Mouse (Mus musculus) heart, postnatal 4 days (tissue): ENCODE results near the gene Syt13. TPM values are rescaled to one million over a fixed set of nuclear protein-coding genes. Genes with fewer than 3 reads are reported as not detected.

Experiments used
- DNase-seq: peaks from one replicate; pipeline ENCODE4 v3.0.0; 2021
- total RNA-seq, 2 experiments: library from RNA; stranded (reverse); gene quantifications; 2 replicates each; pipeline ENCODE4 v1.2.3; 2021

Gene Syt13
- total RNA-seq, 2 experiments from 2014 or later, result 0.17 to 0.41 TPM

DNA sequence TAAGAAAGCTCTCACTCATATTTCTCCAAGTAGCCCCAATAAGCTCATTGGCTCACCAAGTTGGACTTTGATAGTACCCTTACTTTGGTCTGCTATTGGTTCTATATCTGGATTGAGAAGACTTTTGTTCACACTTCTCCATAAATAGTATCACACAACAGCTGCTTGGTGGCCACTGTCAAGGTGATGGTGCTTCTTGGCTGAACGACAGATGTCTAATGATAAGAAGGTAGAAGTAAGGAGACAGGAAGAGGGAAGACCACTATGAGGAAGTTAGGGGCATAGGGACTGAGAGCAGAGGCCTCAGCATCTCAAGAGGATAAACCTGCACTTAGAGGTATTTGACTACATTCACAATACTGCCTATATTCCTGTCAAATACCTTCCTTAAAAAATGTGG is 49.4 kb downstream of the Syt13 start:
- no peak for DNase-seq

DNA sequence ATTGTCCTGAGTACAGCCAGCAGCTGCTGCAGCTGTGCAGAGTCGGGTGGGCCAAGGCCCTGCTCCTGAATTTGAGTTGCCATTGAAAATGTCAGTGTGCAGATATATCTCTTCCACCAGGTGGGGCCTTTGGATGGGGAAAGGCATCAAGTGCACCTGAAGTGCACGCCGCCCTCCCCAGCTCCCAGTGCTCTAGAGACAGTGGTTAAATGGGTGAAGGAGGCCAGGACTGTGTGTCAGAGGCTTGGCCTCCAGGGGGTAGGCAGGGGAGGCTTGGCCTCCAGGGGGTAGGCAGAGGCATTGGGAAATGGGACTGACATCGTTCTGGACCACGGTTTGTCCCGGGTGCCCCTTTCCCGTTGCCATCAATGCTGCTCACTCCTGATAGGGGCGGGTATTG is 51.4 kb downstream of the Syt13 start:
- no peak for DNase-seq

DNA sequence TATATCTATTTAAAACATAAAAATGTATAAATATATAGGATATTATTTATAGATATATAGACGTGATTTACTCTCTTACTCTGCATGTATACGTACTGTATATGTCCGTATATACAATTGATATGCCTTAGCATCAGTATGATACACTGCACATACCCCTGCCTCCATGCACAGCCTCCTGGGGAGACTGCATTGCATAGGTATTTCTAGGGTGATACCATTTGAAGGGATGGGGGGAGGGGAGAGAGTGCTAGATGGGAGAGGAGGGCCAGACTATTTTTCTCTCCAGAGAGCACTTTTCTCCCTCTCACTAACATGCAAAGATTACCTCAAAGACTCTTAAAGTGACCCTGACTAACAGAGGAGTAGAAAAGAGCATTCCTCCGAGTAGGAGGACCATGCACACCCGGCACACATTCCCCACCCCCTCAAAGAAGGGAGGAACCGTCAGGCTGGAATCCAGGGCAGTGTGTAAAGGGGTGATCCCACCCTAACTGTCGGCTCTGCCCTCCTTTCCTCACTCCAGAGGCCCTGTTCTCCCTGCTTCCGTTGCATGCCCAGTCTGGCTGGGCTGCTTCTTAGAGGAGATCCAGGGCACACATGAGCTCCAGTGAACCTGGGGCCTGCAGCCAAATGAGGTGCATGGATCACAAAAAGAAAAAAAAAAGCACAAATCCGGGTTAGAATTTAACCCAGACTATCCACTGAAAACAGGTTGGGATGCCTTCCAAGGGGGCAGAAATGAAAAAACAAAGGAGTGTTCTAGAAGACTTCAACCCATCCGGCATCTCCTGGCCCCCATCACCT is 52.3 kb downstream of the Syt13 start:
- DNase-seq, result no peak

DNA sequence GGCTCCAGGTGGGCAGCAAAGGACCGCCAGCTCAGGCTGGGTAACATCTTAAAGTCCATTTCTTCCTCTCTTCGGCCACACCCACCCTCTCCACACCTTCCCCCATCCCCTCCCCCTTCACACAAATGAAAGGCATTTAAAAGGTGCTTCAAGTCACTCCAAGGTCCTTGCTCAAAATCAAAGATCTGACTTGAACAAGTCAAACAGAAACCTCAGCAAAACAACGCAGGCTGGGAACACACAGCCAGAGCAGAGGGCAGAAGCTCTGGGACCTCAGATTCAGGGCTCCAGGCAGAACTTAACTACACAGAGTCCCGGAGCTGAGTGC is 52.9 kb downstream of the Syt13 start:
- DNase-seq, result no peak

DNA sequence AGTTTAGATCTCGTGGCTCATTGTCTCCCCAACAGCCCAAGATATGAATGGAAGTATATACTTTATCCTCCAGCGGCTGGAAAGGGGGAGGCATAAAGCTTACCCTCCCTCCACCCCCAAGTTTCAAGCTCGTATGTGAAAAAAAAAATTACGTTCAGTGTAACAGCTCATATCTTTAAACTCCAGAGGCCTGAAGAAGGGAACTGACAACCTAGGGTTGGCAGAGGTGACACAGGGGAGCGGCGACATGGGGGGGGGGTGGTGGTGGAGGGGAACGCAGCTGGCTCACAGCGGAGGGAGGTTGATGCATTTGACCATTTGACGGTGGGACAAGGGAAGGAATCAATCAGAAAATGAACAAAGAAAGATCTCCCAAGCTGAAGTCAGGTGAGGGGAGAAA is 56.2 kb downstream of the Syt13 start:
- no peak for DNase-seq

DNA sequence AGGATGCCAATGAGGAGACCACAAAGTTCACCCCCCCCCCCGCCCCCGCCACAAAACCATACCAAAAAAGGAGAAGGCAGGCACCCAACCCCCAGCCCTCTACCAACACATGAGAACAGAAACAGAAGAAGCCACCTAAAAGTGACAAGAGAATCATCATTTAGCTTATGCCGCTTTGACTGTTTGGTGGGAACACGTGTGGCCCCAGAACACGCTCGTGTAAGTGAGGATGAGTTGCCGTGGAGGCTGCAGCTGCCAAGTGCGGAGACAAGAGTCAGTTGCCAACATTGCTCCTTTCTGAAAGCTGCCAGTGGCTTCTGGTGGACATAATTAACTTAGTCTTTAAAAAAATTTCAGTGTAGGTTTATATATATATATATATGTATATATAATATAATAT is 56.6 kb downstream of the Syt13 start:
- DNase-seq, result no peak

DNA sequence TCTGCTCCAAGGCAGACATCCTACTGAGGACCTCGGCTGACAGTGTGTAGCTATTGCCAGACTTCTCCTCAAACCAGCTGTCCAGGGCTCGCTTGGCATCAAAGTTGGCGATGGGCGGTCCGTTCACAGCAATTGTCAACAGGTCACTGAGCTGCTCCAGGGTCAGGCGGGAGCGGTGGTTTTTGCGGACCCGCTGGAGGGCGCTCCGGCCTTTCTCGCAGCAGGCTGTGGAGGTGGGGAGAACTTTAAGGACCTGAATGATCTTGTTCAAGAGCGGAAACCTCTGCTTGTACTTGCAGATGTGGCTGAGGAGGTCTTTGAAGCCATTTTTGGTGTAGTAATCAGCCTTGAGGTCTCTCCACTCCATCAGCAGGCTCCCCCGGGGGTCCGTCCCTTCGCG is 57.2 kb downstream of the Syt13 start:
- DNase-seq, result no peak

DNA sequence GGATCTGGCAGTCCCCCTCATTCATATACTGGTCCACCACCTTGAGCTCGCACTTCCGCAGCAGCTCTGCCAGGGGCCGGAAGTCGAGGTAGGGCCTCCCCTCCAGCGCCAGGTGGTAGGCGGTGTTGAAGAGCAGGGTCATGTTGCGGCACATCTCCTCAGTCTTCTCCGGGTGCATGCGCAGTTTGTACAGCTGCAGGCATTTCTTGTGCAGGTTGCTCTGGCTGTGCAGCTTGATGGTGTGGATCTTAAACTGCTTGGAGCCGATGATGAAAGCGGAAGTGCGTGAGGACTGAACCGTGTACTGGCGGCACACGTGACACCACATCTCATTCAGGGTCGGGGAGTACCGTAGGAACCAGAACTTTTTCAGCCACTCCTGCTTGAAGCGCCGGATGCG is 58.7 kb downstream of the Syt13 start:
- no peak for DNase-seq

DNA sequence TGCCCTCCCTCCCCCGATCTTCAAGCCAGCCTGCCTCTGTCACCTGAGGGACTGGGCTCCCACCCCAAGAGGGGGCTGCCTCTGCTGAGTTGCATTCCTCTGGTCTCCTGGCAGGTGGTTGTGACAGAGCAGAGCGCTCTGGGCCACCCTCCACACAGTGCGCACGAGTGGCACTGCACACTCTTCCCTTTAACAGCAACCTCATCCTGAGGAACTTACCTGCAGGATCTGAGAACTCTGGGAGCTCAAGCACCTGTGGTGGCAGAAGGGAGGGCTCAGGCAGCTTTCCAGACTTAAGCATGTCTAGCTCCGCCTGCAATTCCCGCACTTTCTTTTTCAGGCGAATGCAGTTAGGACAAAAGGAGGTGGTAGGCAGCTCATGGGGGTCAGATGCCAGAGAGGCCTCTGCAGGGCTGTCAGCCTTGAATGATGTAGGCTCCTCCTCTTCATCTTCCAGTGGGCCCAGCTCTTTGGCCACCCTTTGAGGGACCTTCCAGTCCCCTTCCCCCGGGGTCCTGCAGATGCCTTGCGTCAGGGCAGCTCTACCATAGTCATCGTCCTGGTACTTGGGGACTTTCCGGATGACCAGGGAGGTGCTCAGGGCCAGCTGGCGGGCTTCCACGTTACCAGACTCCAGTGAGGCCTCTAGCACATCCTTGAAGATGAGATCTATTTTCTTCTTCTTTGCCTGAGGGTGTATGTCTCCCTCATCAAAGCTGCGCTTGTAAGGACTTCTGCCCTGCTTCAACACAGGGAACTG is 60.3 kb downstream of the Syt13 start:
- DNase-seq, result no peak

DNA sequence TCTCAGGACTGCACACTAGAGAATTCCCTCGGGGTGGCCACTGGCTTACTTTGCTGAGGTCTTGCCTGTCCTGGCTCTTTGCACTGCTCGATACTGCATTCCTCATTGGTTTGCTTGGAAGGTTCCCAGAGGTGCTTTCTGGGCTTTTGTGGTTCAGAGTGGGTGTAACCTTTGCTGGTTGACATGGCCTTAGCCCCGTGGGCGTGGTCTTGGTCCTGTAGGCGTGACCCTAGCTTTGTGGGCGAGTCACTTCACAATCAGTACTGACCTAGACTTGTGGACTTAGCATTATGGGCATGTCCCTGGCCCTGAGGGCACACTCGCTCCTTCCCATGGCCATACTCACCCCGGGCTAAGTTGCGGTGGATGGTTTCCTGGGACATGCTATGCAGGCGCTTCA is 65.3 kb downstream of the Syt13 start:
- DNase-seq, result no peak

DNA sequence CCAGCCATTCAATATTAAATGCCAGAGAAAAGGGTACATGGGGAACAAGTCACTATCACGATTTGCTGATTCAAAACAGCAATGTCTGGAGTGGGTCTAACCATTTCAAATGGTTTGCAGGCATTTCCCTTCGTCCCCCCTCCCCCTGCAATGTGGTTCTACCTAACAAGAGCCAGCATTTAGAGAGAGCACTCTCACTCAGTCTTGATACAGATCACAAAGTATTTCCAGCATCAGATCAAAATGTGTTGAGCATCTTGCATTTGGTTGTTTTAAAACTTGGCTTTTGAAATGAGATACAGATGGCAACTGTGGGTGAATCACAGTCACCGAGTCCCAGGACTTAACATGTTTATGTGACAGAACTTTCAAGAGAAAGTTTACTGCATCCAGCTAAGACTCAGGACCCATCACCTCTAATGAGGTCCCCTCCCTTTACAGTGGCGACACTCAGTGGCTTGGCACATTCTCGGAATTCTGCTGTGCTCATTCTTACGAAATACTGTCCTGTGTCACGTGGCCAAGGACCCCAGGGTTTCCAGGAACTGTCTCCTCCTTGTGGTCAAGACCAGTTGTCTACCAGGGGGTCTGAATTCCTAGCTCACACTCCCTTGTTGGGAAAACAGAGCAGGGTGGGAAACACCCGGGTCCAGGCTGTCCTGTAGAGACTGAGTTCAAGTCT is 67.8 kb downstream of the Syt13 start:
- no peak for DNase-seq

DNA sequence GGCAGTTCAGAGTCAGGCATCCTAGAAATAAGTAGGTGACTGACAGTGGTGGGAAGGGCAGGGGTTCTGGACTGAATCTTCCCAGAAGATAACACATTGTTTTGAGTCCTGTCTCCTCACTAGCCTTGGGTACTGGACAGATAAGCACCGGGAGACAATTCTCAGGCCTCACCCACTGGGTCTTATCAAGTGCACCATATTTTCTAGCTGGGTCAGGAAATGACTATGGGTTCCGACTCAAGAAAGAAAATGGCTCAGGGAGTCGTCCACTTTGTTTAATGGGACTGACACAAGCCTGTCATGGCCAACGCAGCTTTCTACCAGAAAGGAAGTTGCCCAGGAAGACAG is 68.3 kb downstream of the Syt13 start:
- DNase-seq, result no peak

DNA sequence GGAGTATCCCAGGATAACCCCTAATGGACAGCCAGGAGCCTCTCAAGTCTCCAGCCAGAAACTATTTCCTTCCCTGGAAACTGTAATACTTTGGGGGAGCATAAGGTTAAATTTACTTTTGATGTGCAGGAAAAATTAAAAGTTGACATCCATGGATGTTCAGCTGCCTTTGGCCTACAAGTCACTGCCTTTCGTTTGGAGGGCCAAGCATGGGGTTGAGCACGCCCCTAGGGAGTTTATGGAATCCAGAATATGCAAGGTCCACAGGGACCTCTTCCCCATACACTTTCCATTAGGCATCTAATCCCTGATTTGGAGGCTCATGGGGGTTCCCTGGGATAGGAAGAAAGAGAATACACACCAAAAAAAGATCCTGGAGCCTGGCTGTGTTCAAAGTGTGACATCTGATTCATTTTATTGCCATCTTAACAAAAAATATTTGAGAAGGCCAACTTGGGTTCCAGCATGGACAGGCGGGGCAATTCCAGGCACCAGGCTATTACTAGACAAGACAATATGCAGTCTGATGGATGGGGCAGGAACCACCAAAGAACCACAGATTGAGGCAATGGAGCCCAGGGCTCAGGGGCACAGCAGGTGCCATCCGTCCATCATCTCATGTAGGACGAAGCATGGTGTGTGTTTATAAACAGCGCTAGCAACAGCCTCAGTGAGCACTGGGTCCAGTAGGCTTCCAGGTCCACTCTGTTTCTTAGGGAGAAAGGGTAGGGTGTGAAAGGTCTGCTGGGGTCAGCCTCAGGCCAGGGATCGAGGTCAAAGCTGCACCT is 69.6 kb downstream of the Syt13 start:
- DNase-seq, result no peak

DNA sequence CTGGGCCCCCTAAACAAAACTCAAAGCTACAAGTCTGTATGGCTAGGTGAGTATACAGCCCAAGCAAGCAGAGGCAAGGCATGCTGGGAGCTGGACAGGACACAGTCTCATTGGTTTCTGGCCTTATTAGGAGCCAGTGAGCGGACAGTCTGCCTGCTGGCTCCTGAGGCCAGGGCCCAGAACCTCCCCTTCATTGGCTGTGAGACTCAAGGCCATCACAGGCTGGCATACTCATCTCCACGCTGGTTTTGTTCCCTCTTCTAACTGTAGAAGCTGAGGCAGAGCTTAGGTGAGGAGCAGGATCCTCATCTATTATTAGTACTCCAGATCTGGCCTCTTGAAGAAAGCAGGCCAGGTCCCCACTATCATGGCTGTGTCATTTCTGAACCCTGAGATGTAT is 70.3 kb downstream of the Syt13 start:
- DNase-seq, result no peak

DNA sequence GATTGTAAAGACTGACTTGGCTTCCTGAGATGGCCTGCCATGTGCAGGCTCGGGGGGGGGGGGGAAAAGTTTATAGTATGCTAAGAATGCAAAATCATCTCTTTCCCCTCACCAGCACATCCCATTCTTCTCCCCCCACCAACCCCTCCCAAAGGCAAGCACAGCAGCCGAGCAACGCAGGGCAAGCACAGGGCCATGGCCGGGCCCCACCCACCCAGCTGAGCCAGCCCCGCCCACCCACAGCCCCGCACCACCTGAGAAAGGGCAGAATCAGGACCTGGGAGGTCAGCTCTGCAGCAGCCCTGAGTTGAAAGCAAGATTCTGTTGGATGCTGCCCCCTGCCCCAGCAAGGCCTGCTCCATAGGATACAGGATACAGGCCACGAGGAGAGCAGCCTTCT is 70.7 kb downstream of the Syt13 start:
- DNase-seq, result no peak

DNA sequence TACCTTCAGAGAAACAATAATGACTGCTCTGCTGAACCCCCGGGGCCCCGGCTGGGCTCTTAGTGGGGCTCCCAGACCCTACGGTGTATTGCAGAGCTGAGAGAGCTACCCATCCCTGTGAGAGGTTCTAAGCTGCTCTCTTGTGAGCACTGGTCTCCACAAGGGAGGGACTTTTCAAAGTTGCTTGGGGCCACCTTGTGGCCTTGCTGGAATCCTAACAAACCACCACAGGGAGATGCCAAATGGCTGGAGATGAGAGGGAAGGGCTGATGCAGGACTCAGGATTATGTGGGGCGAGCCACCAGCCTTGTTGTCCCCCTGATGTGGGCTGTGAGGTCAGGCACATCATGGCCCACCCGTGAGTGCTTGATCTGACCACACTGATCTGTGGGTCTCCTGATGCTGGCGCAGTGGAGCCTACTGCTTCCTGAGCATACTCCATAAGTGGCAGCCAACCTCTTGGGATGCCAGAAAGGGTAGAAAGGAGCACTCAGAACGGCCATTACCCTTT is 72.3 kb downstream of the Syt13 start:
- no peak for DNase-seq

DNA sequence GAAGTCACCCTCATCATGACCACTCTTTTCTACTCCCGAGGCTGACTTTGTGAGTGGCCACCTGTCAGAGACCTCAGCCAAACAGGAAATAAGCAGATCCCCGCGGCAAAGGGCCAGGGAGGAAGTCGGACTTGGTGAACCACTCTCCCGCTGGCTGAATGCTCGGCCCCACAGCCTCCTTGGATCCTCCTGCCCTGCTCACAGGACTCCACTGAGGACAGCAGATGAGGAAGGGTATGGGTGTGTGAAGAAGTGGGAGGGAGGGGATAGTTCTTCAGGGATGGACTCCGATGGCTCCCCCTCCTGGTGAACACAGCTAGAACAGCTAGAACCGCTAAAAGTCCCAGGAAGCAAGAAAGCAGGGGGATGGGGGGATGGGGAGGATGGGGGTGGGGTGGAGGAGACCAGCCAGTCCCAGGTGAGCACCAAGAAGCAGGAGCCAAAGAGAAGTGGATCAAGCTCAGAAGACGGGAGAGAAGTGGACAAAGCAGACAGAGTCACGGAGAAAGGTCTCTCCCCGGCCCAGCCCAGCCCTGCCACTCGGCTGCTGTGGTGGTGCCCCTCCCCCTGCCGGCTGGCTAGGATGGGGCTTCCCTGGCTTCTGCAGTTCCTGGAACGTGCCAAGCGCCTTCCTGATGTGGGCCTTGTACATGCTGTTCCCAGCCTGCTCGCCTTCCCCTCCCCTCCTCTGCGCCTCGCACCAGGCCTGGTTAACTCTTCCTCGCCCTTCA is 73.2 kb downstream of the Syt13 start:
- peak; percentile 81 for DNase-seq

DNA sequence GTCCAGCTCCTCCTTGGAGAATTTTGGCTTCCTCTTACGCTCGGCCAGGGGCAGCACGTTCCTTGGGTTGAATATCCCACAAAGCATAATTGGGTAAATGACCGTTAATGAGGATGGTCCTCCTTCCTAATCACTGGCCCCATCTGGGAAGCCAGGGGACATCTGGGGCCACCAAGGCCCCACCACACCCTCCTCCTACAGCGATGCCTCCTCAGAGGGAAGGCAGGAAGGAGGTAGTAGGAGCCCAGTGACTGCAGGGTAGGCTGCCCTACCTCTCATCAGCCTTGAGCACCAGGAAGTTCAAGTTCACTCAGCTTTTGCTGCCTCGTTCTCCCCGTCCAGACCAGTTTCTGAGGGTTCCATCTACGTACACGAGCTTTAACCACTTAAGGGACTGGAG is 74.7 kb downstream of the Syt13 start:
- no peak for DNase-seq

DNA sequence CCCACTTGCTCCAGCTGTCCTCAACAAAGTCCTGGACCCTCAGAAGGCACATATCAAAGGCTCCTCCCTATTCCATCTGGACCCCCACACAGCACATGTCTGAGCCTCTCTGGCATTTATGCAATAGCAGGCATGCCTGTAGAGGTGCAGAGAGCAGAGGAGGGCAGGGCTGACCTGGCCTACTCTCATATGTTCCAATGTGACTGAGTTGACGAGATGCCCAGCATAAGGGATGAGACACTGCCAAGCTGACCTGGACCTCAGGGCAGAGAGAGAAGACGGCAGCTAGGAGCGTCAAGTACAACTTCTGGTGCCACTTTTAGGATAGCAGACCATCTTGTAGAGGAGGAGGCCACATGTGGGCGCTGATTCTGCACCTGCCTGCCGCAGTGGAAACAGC is 77.1 kb downstream of the Syt13 start:
- no peak for DNase-seq

DNA sequence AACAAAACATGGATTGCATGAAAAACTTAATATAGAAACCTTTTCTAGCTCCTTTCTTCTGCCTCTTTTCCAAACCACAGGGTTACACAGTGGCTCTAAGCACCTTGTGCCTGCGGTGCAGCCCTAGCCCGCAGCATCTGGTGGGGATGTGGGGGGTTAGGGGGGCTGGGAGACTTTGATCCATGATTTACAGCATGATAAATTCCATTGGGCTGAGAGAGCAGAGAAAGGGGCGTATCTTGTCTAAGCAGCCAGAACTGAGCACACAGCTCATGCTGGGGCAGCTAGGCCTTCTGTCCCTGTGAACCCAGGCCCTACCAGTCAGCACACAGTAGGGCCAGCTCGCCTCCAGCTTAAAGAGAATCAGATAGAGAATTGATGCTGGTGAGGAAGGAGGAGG is 90.1 kb downstream of the Syt13 start:
- DNase-seq, result no peak
